Mouse (Mus musculus) forebrain, embryonic 16.5 days (tissue): ENCODE data around the gene Adgrg3. TPM values are rescaled to one million over a fixed set of nuclear protein-coding genes. Genes with fewer than 3 reads are reported as not detected.

Source experiments
- ATAC-seq: fragments of 200-750 bp; cut with Nextera tagmentation; 2 replicates; pipeline ENCODE4 v1.8.0; 2017; ENCODE audit warnings: mild to moderate bottlenecking, moderate library complexity
- H3K27ac ChIP-seq: fragments of 300-500 bp; sonication (generic); 2 replicates; pipeline ENCODE4 v1.5.1; 2014; ENCODE audit warnings: low read length, control low read depth
- H3K27me3 ChIP-seq: fragments of 300-500 bp; sonication (generic); replicated peaks from 2 replicates; pipeline ENCODE4 v1.6.1; 2014; ENCODE audit warnings: low read length; ENCODE audit not compliant: control insufficient read depth, insufficient read depth
- H3K36me3 ChIP-seq: fragments of 300-500 bp; sonication (generic); 2 replicates; pipeline ENCODE4 v1.6.1; 2014; ENCODE audit not compliant: control insufficient read depth, insufficient read depth
- H3K4me1 ChIP-seq: fragments of 300-500 bp; sonication (generic); replicated peaks from 2 replicates; pipeline ENCODE4 v1.6.1; 2014; ENCODE audit warnings: low read length; ENCODE audit not compliant: control insufficient read depth, insufficient read depth
- H3K4me2 ChIP-seq: fragments of 300-500 bp; sonication (generic); 2 replicates; pipeline ENCODE4 v1.6.1; 2014; ENCODE audit warnings: mild to moderate bottlenecking, low read length, control low read depth
- H3K4me3 ChIP-seq: fragments of 300-500 bp; sonication (generic); replicated peaks from 2 replicates; pipeline ENCODE4 v1.5.1; 2014; ENCODE audit warnings: mild to moderate bottlenecking, low read length, control low read depth
- H3K9ac ChIP-seq: fragments of 300-500 bp; sonication (generic); replicated peaks from 2 replicates; pipeline ENCODE4 v1.6.1; 2014; ENCODE audit warnings: low read depth, low read length, control low read depth
- H3K9me3 ChIP-seq: fragments of 300-500 bp; sonication (generic); 2 replicates; pipeline ENCODE4 v1.6.1; 2016; ENCODE audit warnings: low read length; ENCODE audit not compliant: control insufficient read depth
- WGBS: fragments of 180-500 bp; shearing (Covaris S2); extraction: QIAGEN DNeasy Blood & Tissue Kit; methylation state at CpG from one replicate; pipeline ENCODE4 v1.1.7; 2014; 5-methylcytosine and 5-hydroxymethylcytosine counted together
- polyA plus RNA-seq: library from polyadenylated mRNA; unstranded; fragments of >200 nt; fragmentation: Nextera tagmentation; extraction: Ambion mirVana; gene quantifications from 2 replicates; pipeline ENCODE4 v1.2.1, GENCODE M21; 2015

Gene Adgrg3
- 0.93 and 1.1 TPM in 2 replicates for polyA plus RNA-seq

- Histone ChIP-seq H3K4me3 (no peak within 1 kb of the TSS), H3K27me3 (no peaks in the 10 kb centered on the region), H3K9ac (no peak within 1 kb of the TSS), H3K9me3 (no peaks in the 10 kb centered on the region), H3K36me3 (peaks cover 13% of the 10 kb centered on the region), H3K4me2 (no peak within 1 kb of the TSS), H3K4me1 (no peaks in the 10 kb centered on the region), H3K27ac (no peak within 1 kb of the TSS)
- no peak for ATAC-seq
- WGBS, result 83% methylated on average over 11 of the region's 11 CpGs
Measured at GRCm38 (mm10) chr8:95017451-95017850, at the start of gene Adgrg3. Adgrg3 (plus strand) TSS chr8:95017692.

- Histone ChIP-seq H3K27me3 (no peaks in the 10 kb centered on the region), H3K9me3 (no peaks in the 10 kb centered on the region), H3K27ac (no peak overlapping the region), H3K9ac (no peak overlapping the region), H3K4me2 (no peak overlapping the region), H3K4me3 (no peak overlapping the region), H3K4me1 (peaks cover 19% of the 10 kb centered on the region), H3K36me3 (no peaks in the 10 kb centered on the region)
- 90% methylated on average over 9 of the region's 9 CpGs for WGBS
- ATAC-seq, result no peak
Measured at GRCm38 (mm10) chr8:94973270-94973669, 44.2 kb upstream of the Adgrg3 start.

GRCm38 (mm10) chr8:94973786-94974185, 43.7 kb upstream of the Adgrg3 start:
- H3K27ac ChIP-seq, result no peak overlapping the region
- H3K4me1 ChIP-seq, result peaks cover 23% of the 10 kb centered on the region
- H3K27me3 ChIP-seq, result no peaks in the 10 kb centered on the region
- no peak overlapping the region for H3K9ac ChIP-seq
- no peaks in the 10 kb centered on the region for H3K9me3 ChIP-seq
- WGBS, result 84% methylated on average over 9 of the region's 9 CpGs
- no peaks in the 10 kb centered on the region for H3K36me3 ChIP-seq
- no peak overlapping the region for H3K4me3 ChIP-seq
- H3K4me2 ChIP-seq, result no peak overlapping the region
- no peak for ATAC-seq

- WGBS, result 62% methylated on average over 7 of the region's 7 CpGs
- peaks cover 23% of the 10 kb centered on the region for H3K4me1 ChIP-seq
- H3K27ac ChIP-seq, result no peak within 1 kb of the TSS
- no peak within 1 kb of the TSS for H3K4me3 ChIP-seq
- no peaks in the 10 kb centered on the region for H3K9me3 ChIP-seq
- H3K36me3 ChIP-seq, result no peaks in the 10 kb centered on the region
- no peak within 1 kb of the TSS for H3K9ac ChIP-seq
- no peak for ATAC-seq
- no peaks in the 10 kb centered on the region for H3K27me3 ChIP-seq
- H3K4me2 ChIP-seq, result no peak within 1 kb of the TSS
Measured at GRCm38 (mm10) chr8:94974467-94975165, 42.9 kb upstream of the Adgrg3 start, which contains the start of gene Adgrg1. Adgrg1 (plus strand) TSS chr8:94974751.

GRCm38 (mm10) chr8:94976651-94977417, 40.7 kb upstream of the Adgrg3 start:
- H3K4me2 ChIP-seq, result no peak overlapping the region; the same call in none of the 2 replicates
- no peak for ATAC-seq
- H3K9ac ChIP-seq, result no peak overlapping the region; the same call in 1 of the 2 replicates
- H3K36me3 ChIP-seq, result no peaks in the 10 kb centered on the region
- H3K9me3 ChIP-seq, result no peaks in the 10 kb centered on the region
- peak overlapping the region; percentile 13; the same call in 1 of the 2 replicates for H3K4me3 ChIP-seq
- peaks cover 32% of the 10 kb centered on the region for H3K4me1 ChIP-seq
- H3K27ac ChIP-seq, result no peak overlapping the region
- 23% methylated on average over 17 of the region's 17 CpGs for WGBS
- no peaks in the 10 kb centered on the region for H3K27me3 ChIP-seq

- Histone ChIP-seq H3K4me3 (no peak overlapping the region), H3K27ac (no peak overlapping the region), H3K36me3 (no peaks in the 10 kb centered on the region), H3K27me3 (no peaks in the 10 kb centered on the region), H3K4me1 (peaks cover 45% of the 10 kb centered on the region), H3K9ac (no peak overlapping the region), H3K4me2 (no peak overlapping the region), H3K9me3 (no peaks in the 10 kb centered on the region)
- ATAC-seq, result peak; percentile 54
- 11% methylated on average over 9 of the region's 9 CpGs for whole genome bisulfite sequencing
Measured at GRCm38 (mm10) chr8:94978131-94978530, 39.4 kb upstream of the Adgrg3 start.

GRCm38 (mm10) chr8:94978593-94979319, 38.7 kb upstream of the Adgrg3 start:
- Histone ChIP-seq H3K27ac (no peak overlapping the region), H3K27me3 (no peaks in the 10 kb centered on the region), H3K9me3 (no peaks in the 10 kb centered on the region), H3K4me2 (no peak overlapping the region), H3K36me3 (no peaks in the 10 kb centered on the region), H3K4me3 (no peak overlapping the region), H3K4me1 (peaks cover 52% of the 10 kb centered on the region), H3K9ac (no peak overlapping the region)
- WGBS, result 64% methylated on average over 13 of the region's 13 CpGs
- no peak for ATAC-seq

GRCm38 (mm10) chr8:94980176-94980575, 37.3 kb upstream of the Adgrg3 start:
- Histone ChIP-seq H3K27me3 (no peaks in the 10 kb centered on the region), H3K4me2 (no peak overlapping the region), H3K27ac (no peak overlapping the region), H3K9me3 (no peaks in the 10 kb centered on the region), H3K36me3 (no peaks in the 10 kb centered on the region), H3K4me3 (no peak overlapping the region), H3K4me1 (peaks cover 57% of the 10 kb centered on the region), H3K9ac (no peak overlapping the region)
- ATAC-seq, result no peak
- WGBS, result 88% methylated on average over 5 of the region's 5 CpGs

- WGBS, result 57% methylated on average over 8 of the region's 8 CpGs
- Histone ChIP-seq H3K9me3 (no peaks in the 10 kb centered on the region), H3K36me3 (no peaks in the 10 kb centered on the region), H3K27ac (peak overlapping the region; percentile 64), H3K9ac (no peak overlapping the region), H3K27me3 (no peaks in the 10 kb centered on the region), H3K4me1 (peaks cover 57% of the 10 kb centered on the region), H3K4me2 (no peak overlapping the region), H3K4me3 (no peak overlapping the region)
- no peak for ATAC-seq
Measured at GRCm38 (mm10) chr8:94980976-94981375, 36.5 kb upstream of the Adgrg3 start.
